Mouse (Mus musculus): ENCODE data around the gene Usp17le. TPM values are rescaled to one million over a fixed set of nuclear protein-coding genes. Genes with fewer than 3 reads are reported as not detected.
"Not testable (repeated sequence)": the region's sequence is repeated elsewhere in the genome, so short reads cannot be mapped to it uniquely, and the experiment has no call there.

The Usp17le gene
- total RNA-seq (2017): not detected in 2 replicates

- not testable (repeated sequence) for ATAC-seq (replicated peaks; ENCODE audit: low read depth, poor library complexity, severe bottlenecking)
Observed at GRCm38 (mm10) chr7:104777370-104777769, at the start of gene Usp17le. Gene Usp17le (minus strand): TSS chr7:104777470.

- ATAC-seq (replicated peaks; ENCODE audit: low read depth, poor library complexity, severe bottlenecking): not testable (repeated sequence)
Observed at GRCm38 (mm10) chr7:104810335-104810734, 33.1 kb upstream of the Usp17le start.

DNA sequence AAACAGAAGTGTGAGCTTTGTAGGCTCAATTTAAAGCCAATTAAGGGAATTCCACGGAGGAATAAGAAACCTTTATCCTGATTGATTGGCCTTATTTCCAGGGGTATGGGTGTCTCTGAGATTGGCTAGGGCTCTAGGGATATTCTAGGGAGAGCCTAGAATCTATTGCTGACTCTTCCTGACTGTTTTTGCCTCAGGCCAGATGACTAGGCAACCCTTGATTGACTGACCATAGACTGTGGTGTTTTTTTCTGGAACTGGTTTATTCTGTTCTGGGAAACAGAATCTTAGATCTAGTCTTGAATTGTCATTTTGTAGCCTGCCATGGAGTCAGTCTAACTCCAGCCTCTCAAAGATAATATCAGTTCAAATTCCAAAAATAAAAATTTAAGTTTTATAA, 13.5 kb upstream of the Usp17le start:
- no peak for ATAC-seq (replicated peaks; ENCODE audit: low read depth, poor library complexity, severe bottlenecking)

Other genes with a start within 250 kb of the Usp17le start
- gene Olfr651, start 227.3 kb downstream of the Usp17le start, total RNA-seq (2017): not detected in 2 replicates
- not detected in 2 replicates for gene Olfr652, start 216.6 kb downstream of the Usp17le start, total RNA-seq (2017)
- not detected in 2 replicates for gene Olfr653, start 200.2 kb downstream of the Usp17le start, total RNA-seq (2017)
- gene Olfr654, start 190.4 kb downstream of the Usp17le start, total RNA-seq (2017): not detected in 2 replicates
- not detected in 2 replicates for gene Olfr655, start 175.7 kb downstream of the Usp17le start, total RNA-seq (2017)
- not detected in 2 replicates for gene Olfr656, start 163.5 kb downstream of the Usp17le start, total RNA-seq (2017)
- not detected in 2 replicates for gene Olfr657, start 152.7 kb downstream of the Usp17le start, total RNA-seq (2017)
- 0.18 and 0.39 TPM in 2 replicates for gene Olfr658, start 130.2 kb downstream of the Usp17le start, total RNA-seq (2017)
- gene Olfr659, start 110.7 kb downstream of the Usp17le start, total RNA-seq (2017): not detected in 2 replicates
- gene Olfr661, start 91.0 kb downstream of the Usp17le start, total RNA-seq (2017): not detected in 2 replicates
- gene Usp17lb, start 65.1 kb upstream of the Usp17le start, total RNA-seq (2017): not detected in 2 replicates
- gene Usp17la, start 79.5 kb upstream of the Usp17le start, total RNA-seq (2017): not detected in 2 replicates
- not detected in 2 replicates for gene Olfr665, start 100.6 kb upstream of the Usp17le start, total RNA-seq (2017)
- not detected in 2 replicates for gene Olfr666, start 118.5 kb upstream of the Usp17le start, total RNA-seq (2017)
- gene Olfr667, start 144.0 kb upstream of the Usp17le start, total RNA-seq (2017): not detected in 2 replicates
- not detected in 2 replicates for gene Olfr668, start 150.6 kb upstream of the Usp17le start, total RNA-seq (2017)
- not detected in 2 replicates for gene Olfr669, start 156.8 kb upstream of the Usp17le start, total RNA-seq (2017)
- gene Olfr670, start 185.2 kb upstream of the Usp17le start, total RNA-seq (2017): not detected in 2 replicates
- gene Olfr671, start 201.7 kb upstream of the Usp17le start, total RNA-seq (2017): not detected in 2 replicates
- not detected in 2 replicates for gene Olfr672, start 224.6 kb upstream of the Usp17le start, total RNA-seq (2017)

All from common myeloid progenitor, adult 5-6 weeks (primary cell).